Mouse (Mus musculus) CD4-positive, CD25-positive, alpha-beta regulatory T cell, adult 4 months (primary cell): Measurements from ENCODE around the gene Smarce1. TPM values are rescaled to one million over a fixed set of nuclear protein-coding genes. Genes with fewer than 3 reads are reported as not detected.
"Not testable (repeated sequence)": the region's sequence is repeated elsewhere in the genome, so short reads cannot be mapped to it uniquely, and the experiment has no call there.

Experiments used
- ATAC-seq: one replicate; pipeline ENCODE4 v1.8.0; 2017
- polyA plus RNA-seq, 2 experiments: library from polyadenylated mRNA; unstranded; fragments of 100-300 nt; shearing (Covaris generic); gene quantifications; one replicate each; pipeline ENCODE4 v1.2.1; 2017

Smarce1 gene
- 100 to 1,000 TPM; 179 to 201 TPM for polyA plus RNA-seq

- peak; percentile 87 for ATAC-seq
Observed at GRCm38 (mm10) chr11:99230261-99231048, at the start of gene Smarce1. Gene Smarce1, minus strand, starts transcription at chr11:99231017.

GRCm38 (mm10) chr11:99279986-99280385 lies 49.2 kb upstream of the Smarce1 start:
- ATAC-seq = no peak

GRCm38 (mm10) chr11:99276786-99277185 lies 46.0 kb upstream of the Smarce1 start:
- ATAC-seq = no peak

DNA sequence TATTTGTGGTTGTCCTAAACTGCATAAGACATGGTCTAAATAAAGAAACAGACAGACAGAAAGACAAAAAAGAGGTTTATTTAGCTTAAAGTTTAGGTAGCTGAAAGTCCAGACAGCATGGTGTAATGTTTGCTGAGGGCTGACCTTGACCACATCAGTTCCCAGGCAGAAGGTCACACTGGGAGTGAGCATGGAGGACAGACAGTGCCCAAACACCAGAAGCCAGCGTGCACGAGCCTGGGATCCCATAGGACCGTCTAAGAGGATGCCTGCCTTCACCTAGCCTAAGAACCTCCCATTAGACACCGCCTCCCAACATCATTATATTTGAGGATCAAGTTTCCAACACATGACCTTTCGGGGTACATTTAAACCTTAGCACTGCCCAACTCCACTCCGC lies 44.8 kb upstream of the Smarce1 start:
- ATAC-seq = no peak

- no peak for ATAC-seq
Observed at GRCm38 (mm10) chr11:99272721-99273120, 41.9 kb upstream of the Smarce1 start.

DNA sequence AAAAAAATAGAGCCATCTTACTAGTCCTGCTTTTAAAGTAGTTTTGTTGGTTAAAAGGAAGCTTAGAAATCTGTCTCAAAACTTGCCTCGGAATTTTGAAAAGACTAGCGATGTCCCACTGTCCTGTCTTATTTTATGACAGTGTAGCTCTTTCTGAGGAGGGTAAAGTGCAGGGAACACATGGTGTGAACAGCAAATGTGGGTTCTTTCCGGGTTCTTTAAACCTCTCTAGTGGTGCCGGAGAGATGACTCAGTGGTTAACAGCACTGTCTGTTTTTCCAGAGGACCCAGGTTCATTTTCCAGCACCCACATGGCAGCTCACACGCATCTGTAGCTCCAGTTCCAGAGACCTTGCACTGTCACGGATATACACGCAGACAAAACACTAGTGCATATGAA lies 38.4 kb upstream of the Smarce1 start:
- no peak for ATAC-seq

- no peak for ATAC-seq
Observed at GRCm38 (mm10) chr11:99265796-99266195, 35.0 kb upstream of the Smarce1 start.

GRCm38 (mm10) chr11:99265220-99265619 lies 34.4 kb upstream of the Smarce1 start:
- no peak for ATAC-seq

DNA sequence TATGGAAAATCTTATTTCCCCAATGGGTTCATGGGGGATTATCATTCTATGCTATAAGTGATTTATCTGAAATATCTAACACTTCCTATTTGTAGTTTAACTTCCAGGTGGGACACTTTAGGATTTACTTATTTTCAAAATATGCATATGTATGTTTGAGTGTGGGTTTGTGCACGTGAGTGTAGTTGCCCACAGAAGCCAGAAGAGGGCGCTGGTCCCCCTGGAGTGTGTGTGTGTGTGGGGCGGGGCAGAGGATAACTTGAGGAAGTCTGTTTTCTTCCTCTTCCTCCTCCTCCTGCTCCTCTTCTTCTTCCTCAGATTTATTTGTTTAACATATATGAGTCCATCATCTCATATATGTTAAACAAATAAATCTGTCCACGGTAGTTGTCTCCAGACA lies 25.4 kb upstream of the Smarce1 start:
- no peak for ATAC-seq

DNA sequence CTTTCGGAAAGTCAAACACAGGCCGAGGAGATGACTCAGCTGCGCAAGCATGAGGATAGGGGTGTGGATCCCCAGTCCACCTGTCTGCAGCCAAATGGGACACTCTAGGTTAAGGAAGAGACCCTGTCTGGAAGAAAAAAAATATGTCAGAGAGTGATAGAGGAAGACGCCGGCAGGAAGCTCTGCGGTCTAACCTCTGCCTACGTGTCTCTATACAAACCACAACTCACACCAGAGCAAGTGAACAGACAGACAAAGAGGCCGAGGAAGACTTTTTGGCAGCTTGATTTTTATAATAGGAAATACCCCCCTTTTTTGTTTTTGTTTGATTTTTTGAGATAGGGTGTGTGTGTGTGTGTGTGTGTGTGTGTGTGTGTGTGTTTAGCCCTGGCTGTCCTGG lies 24.5 kb upstream of the Smarce1 start:
- ATAC-seq = peak; percentile 93

GRCm38 (mm10) chr11:99253893-99254292 lies 23.1 kb upstream of the Smarce1 start:
- ATAC-seq = no peak

GRCm38 (mm10) chr11:99252671-99253070 lies 21.9 kb upstream of the Smarce1 start:
- no peak for ATAC-seq

GRCm38 (mm10) chr11:99250666-99251065 lies 19.8 kb upstream of the Smarce1 start:
- ATAC-seq = peak; percentile 52

DNA sequence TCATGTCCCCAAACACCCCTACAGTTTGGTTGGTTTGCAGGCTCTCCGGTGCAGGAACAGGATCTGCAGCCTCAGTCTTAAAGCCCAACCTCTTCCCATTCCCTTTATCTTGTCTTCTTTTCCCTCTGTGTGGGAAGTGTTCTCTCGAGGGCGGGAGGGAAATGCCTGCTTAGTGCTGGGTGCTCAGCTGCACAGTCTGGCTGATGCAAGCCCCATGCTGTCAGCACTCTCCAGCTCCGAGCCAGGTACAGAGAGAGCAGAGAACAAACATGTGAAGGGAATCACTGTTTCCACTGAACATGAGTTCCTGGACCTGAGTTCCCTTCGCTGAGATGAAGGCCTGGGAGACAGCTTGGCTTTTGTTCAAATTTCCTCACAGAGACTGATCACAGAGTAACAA lies 19.4 kb upstream of the Smarce1 start:
- ATAC-seq = peak; percentile 38

GRCm38 (mm10) chr11:99249115-99249514 lies 18.3 kb upstream of the Smarce1 start:
- ATAC-seq = no peak

DNA sequence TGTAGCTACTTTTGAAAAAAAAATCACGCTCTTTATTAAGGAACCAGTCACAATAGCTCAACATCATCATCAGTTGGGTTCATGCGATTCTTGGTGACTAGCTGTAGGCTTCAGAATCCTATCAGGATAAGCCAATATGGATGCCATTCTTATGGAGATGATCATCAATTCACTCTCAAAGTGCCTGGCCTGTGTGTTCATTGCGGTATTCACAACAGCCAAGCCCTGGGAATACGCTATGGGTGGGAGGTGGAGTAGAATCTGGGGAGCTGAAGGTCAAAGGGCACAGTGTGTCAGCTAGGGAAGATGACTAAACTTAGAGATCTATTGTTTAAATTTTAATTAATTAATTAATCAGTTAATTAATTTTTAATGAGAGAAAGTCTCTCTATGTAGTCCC lies 17.1 kb upstream of the Smarce1 start:
- no peak for ATAC-seq

GRCm38 (mm10) chr11:99244519-99244918 lies 13.7 kb upstream of the Smarce1 start:
- not testable (repeated sequence) for ATAC-seq

DNA sequence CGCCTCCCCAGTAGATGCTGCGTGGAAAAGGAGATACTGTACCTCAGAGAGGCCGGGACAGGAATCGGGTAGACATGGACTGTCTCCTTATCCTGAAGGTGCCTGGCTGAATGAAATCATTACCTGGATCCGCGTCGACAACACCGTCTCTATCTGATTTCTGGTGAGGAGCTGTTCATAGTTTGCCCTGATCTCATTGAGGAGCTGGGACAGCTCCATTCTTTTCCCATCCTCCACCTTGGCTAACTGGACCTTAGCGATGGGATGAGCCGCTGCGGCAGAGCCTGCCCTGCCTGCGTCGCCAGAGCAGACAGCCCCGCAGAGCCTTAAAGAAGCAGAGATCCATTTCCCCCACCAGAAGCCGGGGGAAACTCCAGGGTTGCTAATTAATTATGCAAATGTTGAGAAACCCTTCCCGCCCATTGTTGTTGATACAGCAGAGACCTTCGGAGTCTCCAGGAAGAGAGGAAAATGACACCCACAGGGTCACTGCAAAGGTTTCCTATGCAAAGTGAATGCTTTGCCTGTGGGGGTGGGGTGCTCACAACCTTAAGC lies 13.1 kb upstream of the Smarce1 start, which contains the start of gene Krt222:
Gene Krt222 (minus strand): TSS at position 266 of the 555 bp plus-strand sequence.
- peak; percentile 54 for ATAC-seq

DNA sequence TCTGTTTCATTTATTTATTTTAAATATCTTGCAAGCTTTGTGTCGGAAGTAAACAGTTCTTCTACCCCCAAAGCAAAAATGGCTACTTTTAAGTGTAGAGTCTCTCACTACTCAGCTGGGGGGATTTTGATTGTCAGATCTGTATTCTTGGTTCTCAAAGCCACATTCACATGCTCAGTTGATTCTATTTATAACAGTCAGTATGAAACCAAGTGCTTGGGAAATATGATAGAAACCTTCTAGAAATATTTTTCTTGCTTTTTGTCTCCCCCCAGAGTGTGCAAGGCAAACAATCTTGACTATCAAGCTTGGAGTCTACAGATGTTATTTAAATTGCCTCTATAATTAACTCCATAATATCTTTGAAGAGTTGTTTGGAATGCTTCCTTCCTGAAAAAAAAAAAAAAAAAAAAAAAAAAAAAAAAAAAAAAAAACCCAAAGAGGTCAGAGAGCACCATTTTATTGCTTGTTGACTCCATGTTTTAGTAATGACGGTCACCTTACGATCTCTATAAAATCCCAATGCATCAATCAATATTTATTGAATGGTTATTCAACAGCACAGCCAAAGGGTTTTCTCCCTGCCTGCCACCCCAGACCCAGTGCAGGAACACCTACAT lies 12.5 kb upstream of the Smarce1 start:
- no peak for ATAC-seq

GRCm38 (mm10) chr11:99242056-99242455 lies 11.2 kb upstream of the Smarce1 start:
- ATAC-seq = no peak

DNA sequence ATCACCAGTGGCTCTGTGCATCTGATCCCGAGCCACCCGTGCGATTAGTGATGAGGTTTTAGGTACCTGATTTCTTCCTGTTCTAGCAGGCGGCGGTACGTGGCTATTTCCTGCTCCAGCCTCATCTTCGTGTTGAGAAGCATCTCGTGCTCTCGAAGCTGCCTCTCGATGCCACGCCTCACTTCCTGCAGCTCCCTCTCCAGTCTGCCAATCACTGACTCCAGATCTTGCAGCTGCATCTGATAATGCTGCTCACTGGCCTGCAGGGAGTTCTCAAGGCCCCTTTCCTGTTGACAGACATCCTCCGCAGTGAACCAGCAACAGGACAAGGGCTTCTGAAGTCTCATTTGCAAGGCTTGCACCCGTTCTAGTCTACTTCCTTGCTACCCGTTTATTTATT lies 7.7 kb upstream of the Smarce1 start:
- peak; percentile 99 for ATAC-seq

DNA sequence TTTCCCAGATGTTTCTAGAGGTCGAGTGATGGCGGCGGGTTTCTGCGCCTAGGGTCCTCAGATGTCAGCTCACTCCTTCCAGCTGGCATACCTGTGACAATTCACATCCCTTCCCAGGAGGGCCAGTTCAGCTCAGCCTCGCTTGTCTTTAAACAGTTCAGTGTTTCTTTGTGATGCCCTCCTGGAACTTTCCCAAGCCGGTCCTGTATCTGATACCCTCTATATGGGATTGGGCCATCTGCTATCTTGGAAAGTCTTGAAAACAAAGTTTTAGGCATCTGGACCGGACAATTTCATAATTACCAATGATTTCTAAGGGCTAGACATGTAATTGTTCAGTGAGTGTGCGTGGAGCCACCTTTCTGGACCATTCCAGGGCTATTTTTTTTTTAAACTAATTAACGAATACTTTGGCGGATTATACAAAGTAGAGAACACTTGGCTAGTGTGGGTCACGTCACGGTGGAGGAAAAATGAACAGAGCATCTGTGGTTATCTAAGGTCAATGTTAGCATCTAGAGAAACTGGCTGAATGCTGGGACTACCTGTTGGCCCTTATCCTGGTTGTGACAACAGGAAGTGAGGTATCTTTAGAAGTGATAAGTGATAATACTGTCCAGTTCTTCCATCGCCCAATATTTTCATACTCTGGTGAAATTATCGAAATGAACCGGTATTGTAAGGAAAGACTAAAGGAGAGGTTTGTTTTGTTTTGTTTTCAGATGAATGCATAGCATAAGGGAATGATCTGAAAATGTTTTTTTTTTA lies 416 bp upstream of the Smarce1 start:
- peak; percentile 21 for ATAC-seq

- ATAC-seq = peak; percentile 68
Observed at GRCm38 (mm10) chr11:99229641-99230260, 1.1 kb downstream of the Smarce1 start.
